Mouse (Mus musculus): ENCODE measurements around the gene Sult6b1.

Sult6b1 gene

DNA sequence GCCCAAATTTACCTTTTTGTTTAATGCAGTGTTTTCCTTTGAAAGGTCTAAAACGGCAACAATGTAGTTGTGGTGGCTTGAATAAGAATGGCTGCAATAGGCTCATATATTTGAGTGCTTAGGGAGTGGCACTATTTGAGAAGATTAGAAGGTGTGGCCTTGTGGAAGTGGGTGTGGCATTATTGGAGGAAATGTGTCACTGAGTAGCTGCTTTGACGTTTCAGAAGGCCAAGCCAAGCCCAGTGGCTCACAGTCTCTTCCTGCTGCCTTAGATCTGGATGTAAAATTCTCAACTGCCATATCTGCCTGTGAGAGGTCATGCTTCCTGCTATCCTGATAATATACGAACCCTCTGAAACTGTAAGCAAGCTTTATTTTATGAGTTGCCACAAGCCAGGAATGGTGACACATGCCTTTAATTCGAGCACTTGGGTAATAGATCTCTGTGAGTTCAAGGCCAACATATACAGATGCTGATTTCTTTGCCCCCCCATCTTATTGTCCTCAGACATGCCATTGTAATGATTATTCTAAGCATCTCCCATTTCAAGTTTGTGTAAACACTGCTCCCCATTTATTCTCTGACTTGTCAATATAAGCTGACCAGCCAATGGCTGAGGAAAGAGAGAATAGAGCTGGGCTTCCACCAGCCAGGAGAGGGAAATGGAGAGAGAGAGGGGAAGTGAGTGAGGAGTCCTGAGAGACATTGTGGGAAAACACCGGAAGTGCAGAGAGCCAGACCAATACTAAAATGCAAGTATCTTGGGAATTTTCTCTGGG lies 21.3 kb downstream of the Sult6b1 start:
- CTCF ChIA-PET: no interaction called here

GRCm38 (mm10) chr17:78883291-78883690 lies 23.5 kb downstream of the Sult6b1 start:
- CTCF ChIA-PET: no interaction called here

GRCm38 (mm10) chr17:78882401-78883112 lies 24.2 kb downstream of the Sult6b1 start, which contains the start of gene Eif2ak2:
Gene Eif2ak2, minus strand, starts transcription at chr17:78882573.
- CTCF ChIA-PET: no interaction called here

DNA sequence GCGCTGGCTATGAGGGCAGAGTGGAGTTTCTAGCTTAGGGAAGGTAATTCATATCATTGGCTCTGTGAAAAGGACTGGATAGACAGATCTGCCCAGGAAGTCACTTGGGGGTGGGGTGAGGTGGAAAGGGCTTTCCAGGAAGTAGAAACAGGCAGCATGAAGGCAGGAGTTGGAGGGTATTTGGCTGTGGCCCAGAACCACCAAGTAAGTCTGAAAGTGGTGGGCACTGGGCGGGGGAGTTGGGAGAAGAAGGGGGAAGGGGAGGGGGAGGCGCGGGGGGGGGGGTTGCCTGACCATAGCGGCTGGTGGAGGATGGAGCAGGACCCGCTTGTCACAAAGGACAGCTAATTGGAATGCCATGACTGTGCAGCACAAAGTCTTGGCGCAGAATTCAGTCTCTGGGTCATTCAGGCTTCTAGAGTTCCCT lies 24.9 kb downstream of the Sult6b1 start:
- CTCF ChIA-PET: no interaction called here

GRCm38 (mm10) chr17:78873886-78874285 lies 32.9 kb downstream of the Sult6b1 start:
- CTCF ChIA-PET: interaction anchor here (0.6 kb wide), 1 partner anchor 39 kb away, joined by 4 read pairs; the partner anchor contains the start of genes Gpatch11 and Heatr5b

- CTCF ChIA-PET: no interaction called here
Measured at GRCm38 (mm10) chr17:78856243-78856642, 50.5 kb downstream of the Sult6b1 start.

DNA sequence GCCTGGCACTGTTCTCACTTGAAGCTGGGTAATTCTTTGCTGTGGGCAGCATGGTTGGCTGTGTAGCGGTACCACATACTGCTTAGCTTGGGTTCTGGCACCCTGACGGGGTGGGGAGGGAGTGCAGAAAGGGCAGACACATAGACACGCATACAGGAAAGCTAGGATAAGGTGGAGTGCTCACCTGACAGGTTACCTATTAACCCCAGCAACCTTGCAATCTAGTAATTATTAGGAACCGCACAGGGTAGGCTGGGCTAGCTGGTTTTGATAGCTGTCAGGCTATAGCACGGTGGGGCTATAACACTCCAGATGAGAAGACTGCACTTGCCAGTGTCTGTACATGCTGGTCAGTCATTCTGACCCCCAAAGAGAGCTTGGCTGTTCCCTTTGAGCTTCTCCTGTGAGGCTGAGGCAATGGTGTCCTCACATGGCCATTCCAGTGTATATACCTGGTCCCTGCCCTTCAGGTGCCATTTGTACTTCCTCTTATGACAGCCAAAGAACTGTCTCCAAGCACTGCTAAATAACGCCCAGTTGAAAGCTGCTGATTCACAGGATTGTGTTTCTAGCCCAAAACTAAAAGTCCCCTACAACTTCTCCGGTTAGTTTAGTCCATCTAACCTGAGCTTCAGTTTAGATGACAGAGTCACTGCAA lies 64.4 kb downstream of the Sult6b1 start:
- CTCF ChIA-PET: no interaction called here

DNA sequence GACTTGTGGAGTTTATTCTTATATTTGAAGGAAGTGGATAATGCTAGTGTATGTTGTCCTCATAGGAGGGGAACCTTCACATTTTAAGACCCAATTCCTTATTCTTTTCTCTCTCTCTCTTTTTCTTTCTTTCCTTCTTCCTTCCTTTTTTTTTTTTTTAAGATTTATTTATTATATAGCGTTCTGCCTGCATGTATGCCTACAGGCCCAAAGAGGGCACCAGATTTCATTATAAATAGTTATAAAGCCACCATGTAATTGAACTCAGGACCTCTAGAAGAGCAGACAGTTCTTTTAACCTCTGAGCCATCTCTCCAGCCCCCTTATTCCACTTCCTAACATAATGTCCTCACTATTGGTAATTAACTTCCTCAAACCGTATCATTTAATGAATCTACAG lies 70.7 kb downstream of the Sult6b1 start:
- CTCF ChIA-PET: interaction anchor here (1.1 kb wide), 1 partner anchor 8 kb away, joined by 5 read pairs; no protein-coding TSS in a partner anchor

DNA sequence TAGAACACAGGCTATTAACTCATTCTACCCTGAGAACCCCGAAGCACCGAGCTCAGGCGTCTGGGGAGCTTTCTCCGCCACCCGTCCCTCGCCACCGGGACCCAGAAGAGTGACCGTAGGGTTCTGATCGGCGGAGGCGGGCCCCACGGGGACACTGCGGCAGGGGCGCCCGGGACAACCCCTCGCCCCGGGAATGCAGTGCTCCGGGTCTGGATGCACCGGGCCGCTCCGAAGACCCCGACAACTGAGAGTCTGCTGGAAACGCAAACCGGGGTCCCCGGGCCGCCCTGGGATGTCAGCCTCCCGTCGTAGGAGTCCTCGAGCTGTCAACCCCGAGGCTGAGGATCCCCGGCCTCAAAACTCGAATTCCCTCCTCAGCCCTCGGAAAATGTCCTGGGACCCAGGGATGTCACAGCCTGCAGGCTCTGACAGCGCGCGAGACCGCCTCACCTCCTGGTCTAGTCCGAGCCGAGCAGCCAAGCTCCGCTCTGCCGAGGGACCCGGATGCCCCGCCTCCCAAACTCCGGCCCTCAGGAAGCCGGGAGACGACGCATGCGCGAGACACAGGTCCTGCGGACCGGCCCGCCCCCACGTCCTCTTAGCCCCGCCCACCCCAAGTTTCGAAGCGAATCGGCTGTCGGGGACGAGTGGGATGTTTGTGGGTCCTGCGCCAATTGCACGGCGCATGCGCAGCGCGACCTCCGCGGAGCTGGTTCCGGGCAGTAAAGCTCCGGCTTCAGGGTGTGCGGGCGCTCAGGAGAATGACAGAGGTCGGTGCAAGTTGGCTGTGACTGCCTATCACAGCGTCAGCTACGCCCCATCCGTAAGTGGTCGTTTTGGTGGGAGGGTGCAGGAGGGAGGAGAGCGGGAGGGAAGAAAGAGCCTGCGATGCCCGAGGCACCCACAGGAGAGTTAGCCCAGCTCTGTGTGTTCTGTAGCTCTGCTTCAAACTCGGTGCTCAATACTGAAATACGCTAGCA lies 71.6 kb downstream of the Sult6b1 start, which contains the start of the genes Heatr5b and Gpatch11:
Gene Heatr5b, minus strand, starts transcription at position 509 of the 980 bp plus-strand sequence.
Gene Gpatch11, plus strand, starts transcription at position 712 of the 980 bp plus-strand sequence.
- CTCF ChIA-PET: interaction anchor here (0.5 to 0.7 kb wide), 2 partner anchors 39 to 819 kb away, joined by 3 to 4 read pairs; no protein-coding TSS in a partner anchor
